Mouse (Mus musculus) CH12.LX (cell line): ENCODE results near the gene Esr1. TPM values are rescaled to one million over a fixed set of nuclear protein-coding genes. Genes with fewer than 3 reads are reported as not detected.

Experiments
- DNase-seq: peaks from one replicate; pipeline ENCODE4 v3.0.0-alpha.2; 2013; ENCODE audit errors: extremely low read depth
- H3K27ac ChIP-seq: 2 replicates; pipeline ENCODE4 v1.5.1; 2012; ENCODE audit warnings: low read depth, mild to moderate bottlenecking, control low read depth, moderate library complexity; ENCODE audit not compliant: insufficient read depth
- H3K27me3 ChIP-seq: replicated peaks from 2 replicates; pipeline ENCODE3; 2012; ENCODE audit warnings: inconsistent platforms
- H3K36me3 ChIP-seq, 2 experiments: replicated peaks in 1 of 2; 2 replicates each; pipeline versions ENCODE3 to v1.6.1; 2012; ENCODE audit warnings: inconsistent platforms in 1 of 2, low read length in 1 of 2, mild to moderate bottlenecking in 1 of 2, mixed read lengths in 1 of 2, moderate library complexity in 1 of 2; ENCODE audit not compliant: control insufficient read depth in 1 of 2, insufficient read depth in 1 of 2
- H3K4me1 ChIP-seq, 2 experiments: 2 replicates each; pipeline ENCODE4 v1.6.1; 2012; ENCODE audit warnings: inconsistent platforms in 1 of 2, moderate library complexity in 1 of 2; ENCODE audit not compliant: insufficient read depth in 2 of 2, control insufficient read depth in 1 of 2
- H3K4me2 ChIP-seq: 2 replicates; pipeline ENCODE4 v1.6.1; 2012; ENCODE audit warnings: low read depth, mild to moderate bottlenecking, control low read depth; ENCODE audit not compliant: poor library complexity, insufficient read depth, severe bottlenecking
- H3K4me3 ChIP-seq, 3 experiments: fragments of 150-350 bp in 1 of 3; sonication (generic) in 1 of 3; replicated peaks in 1 of 3; 2 replicates each; pipeline versions ENCODE3 to v1.5.1; 2011 to 2012; ENCODE audit warnings: low read depth in 2 of 3, low read length in 2 of 3, mild to moderate bottlenecking in 2 of 3, moderate library complexity in 2 of 3, control low read depth in 1 of 3, improper control_type of control experiment in 1 of 3, inconsistent platforms in 1 of 3, mixed read lengths in 1 of 3; ENCODE audit not compliant: poor library complexity in 1 of 3
- H3K79me2 ChIP-seq: replicated peaks from 2 replicates; pipeline ENCODE4 v1.6.1; 2012; ENCODE audit warnings: mild to moderate bottlenecking, moderate library complexity; ENCODE audit not compliant: control insufficient read depth, poor library complexity, insufficient read depth, severe bottlenecking; ENCODE audit errors: extremely low read depth
- H3K9ac ChIP-seq: 2 replicates; pipeline ENCODE4 v1.6.1; 2012; ENCODE audit warnings: low read depth, mild to moderate bottlenecking, control low read depth, moderate library complexity; ENCODE audit not compliant: insufficient read depth
- H3K9me3 ChIP-seq: replicated peaks from 2 replicates; pipeline ENCODE3; 2012; ENCODE audit warnings: low read length, inconsistent platforms, mixed read lengths
- BHLHE40 ChIP-seq: IDR thresholded peaks from 2 replicates; pipeline ENCODE4 v1.6.1; 2011; ENCODE audit warnings: mild to moderate bottlenecking, low read depth, low read length, improper control_type of control experiment
- CHD1 ChIP-seq: IDR thresholded peaks from 2 replicates; pipeline ENCODE4 v1.6.1; 2012; ENCODE audit warnings: low read depth, low read length, improper control_type of control experiment, inconsistent platforms
- CHD2 ChIP-seq: IDR thresholded peaks from 2 replicates; pipeline ENCODE4 v1.6.1; 2011; ENCODE audit warnings: low read length, improper control_type of control experiment
- CTCF ChIP-seq, 2 experiments: IDR thresholded peaks in 1 of 2; conservative IDR thresholded peaks in 1 of 2; 2 replicates each; pipeline ENCODE4 v1.5.1; 2011 to 2012; ENCODE audit warnings: low read depth in 2 of 2, low read length in 2 of 2, improper control_type of control experiment in 1 of 2, inconsistent platforms in 1 of 2, mild to moderate bottlenecking in 1 of 2, moderate library complexity in 1 of 2
- E2F4 ChIP-seq: IDR thresholded peaks from 2 replicates; pipeline ENCODE4 v1.6.1; 2011; ENCODE audit warnings: low read depth, low read length, improper control_type of control experiment; ENCODE audit not compliant: insufficient replicate concordance
- ETS1 ChIP-seq: conservative IDR thresholded peaks from 2 replicates; pipeline ENCODE4 v1.6.1; 2012; ENCODE audit warnings: low read depth, mild to moderate bottlenecking, inconsistent platforms, low read length, improper control_type of control experiment, moderate library complexity
- JUND ChIP-seq: conservative IDR thresholded peaks from 2 replicates; pipeline ENCODE4 v1.6.1; 2011; ENCODE audit warnings: low read depth, low read length, improper control_type of control experiment
- MAFK ChIP-seq: IDR thresholded peaks from 2 replicates; pipeline ENCODE4 v1.6.1; 2011; ENCODE audit warnings: low read length, improper control_type of control experiment; ENCODE audit not compliant: insufficient replicate concordance
- MAZ ChIP-seq: IDR thresholded peaks from 2 replicates; pipeline ENCODE4 v1.6.1; 2012; ENCODE audit warnings: low read depth, mild to moderate bottlenecking, inconsistent platforms, low read length, improper control_type of control experiment, moderate library complexity
- MEF2A ChIP-seq: IDR thresholded peaks from 2 replicates; pipeline ENCODE4 v1.6.1; 2014; ENCODE audit warnings: low read depth, mild to moderate bottlenecking, inconsistent platforms, low read length, improper control_type of control experiment, borderline replicate concordance
- NELFE ChIP-seq: IDR thresholded peaks from 2 replicates; pipeline ENCODE4 v1.6.1; 2011; ENCODE audit warnings: low read depth, low read length, improper control_type of control experiment
- NRF1 ChIP-seq: IDR thresholded peaks from 2 replicates; pipeline ENCODE4 v1.6.1; 2014; ENCODE audit warnings: low read depth, mild to moderate bottlenecking, inconsistent platforms, low read length, improper control_type of control experiment, moderate library complexity
- PAX5 ChIP-seq: IDR thresholded peaks from 2 replicates; pipeline ENCODE4 v1.6.1; 2012; ENCODE audit warnings: low read length, inconsistent platforms, mixed read lengths
- POLR2A ChIP-seq: IDR thresholded peaks from 2 replicates; pipeline ENCODE4 v1.6.1; 2011; ENCODE audit warnings: low read depth, mild to moderate bottlenecking, improper control_type of control experiment, low read length
- POLR2AphosphoS2 ChIP-seq: IDR thresholded peaks from 2 replicates; pipeline ENCODE4 v1.6.1; 2011; ENCODE audit warnings: low read depth, low read length, improper control_type of control experiment
- RAD21 ChIP-seq: IDR thresholded peaks from 2 replicates; pipeline ENCODE4 v1.6.1; 2011; ENCODE audit warnings: low read depth, mild to moderate bottlenecking, low read length, improper control_type of control experiment, moderate library complexity
- RCOR1 ChIP-seq: conservative IDR thresholded peaks from 2 replicates; pipeline ENCODE4 v1.6.1; 2012; ENCODE audit warnings: low read depth, mild to moderate bottlenecking, inconsistent platforms, low read length, improper control_type of control experiment
- SIN3A ChIP-seq: IDR thresholded peaks from 2 replicates; pipeline ENCODE4 v1.6.1; 2012; ENCODE audit warnings: low read length, improper control_type of control experiment, inconsistent platforms
- SMC3 ChIP-seq: IDR thresholded peaks from 2 replicates; pipeline ENCODE4 v1.6.1; 2011; ENCODE audit warnings: low read depth, low read length, improper control_type of control experiment
- TBP ChIP-seq: conservative IDR thresholded peaks from 2 replicates; pipeline ENCODE4 v1.6.1; 2011; ENCODE audit warnings: low read depth, low read length, improper control_type of control experiment
- TCF12 ChIP-seq: IDR thresholded peaks from 2 replicates; pipeline ENCODE4 v1.6.1; 2014; ENCODE audit warnings: low read depth, mild to moderate bottlenecking, inconsistent platforms, low read length, improper control_type of control experiment
- USF1 ChIP-seq: IDR thresholded peaks from 2 replicates; pipeline ENCODE4 v1.6.1; 2014; ENCODE audit warnings: low read depth, mild to moderate bottlenecking, inconsistent platforms, low read length, improper control_type of control experiment
- USF2 ChIP-seq: conservative IDR thresholded peaks from 2 replicates; pipeline ENCODE4 v1.6.1; 2011; ENCODE audit warnings: low read depth, low read length, improper control_type of control experiment
- ZC3H11A ChIP-seq: IDR thresholded peaks from 2 replicates; pipeline ENCODE4 v1.6.1; 2012; ENCODE audit warnings: low read depth, mild to moderate bottlenecking, inconsistent platforms, low read length, improper control_type of control experiment
- ZKSCAN1 ChIP-seq: IDR thresholded peaks from 2 replicates; pipeline ENCODE4 v1.6.1; 2012; ENCODE audit warnings: low read depth, inconsistent platforms, low read length, improper control_type of control experiment, borderline replicate concordance
- dilution Hi-C: fragments of 300-500 bp; cut with MboI; formaldehyde crosslinking; loops from 2 replicates; pipeline ENCODE4 v1.14.3; 2020; ENCODE audit warnings: low sequenced_read_pairs; ENCODE audit not compliant: extremely low pct_unique_long_range_greater_than_20kb, extremely low pct_ligation_motif_present
- in situ Hi-C: fragments of 300-500 bp; cut with MboI; formaldehyde crosslinking; loops from 3 replicates; pipeline ENCODE4 v1.14.3; 2019; ENCODE audit warnings: low sequenced_read_pairs, low pct_ligation_motif_present, low pct_unique_long_range_greater_than_20kb, mixed read lengths
- polyA plus RNA-seq: library from polyadenylated mRNA; unstranded; fragments of >175 nt; gene quantifications from 2 replicates; pipeline ENCODE4 v1.2.1, GENCODE M21; 2012; ENCODE audit warnings: low read depth; ENCODE audit not compliant: insufficient read length
- total RNA-seq, 2 experiments: library from RNA; depleted of rRNA; stranded (reverse); fragments of 300-350 nt in 1 of 2; fragments of >200 nt in 1 of 2; gene quantifications; 2 replicates each; pipeline ENCODE4 v1.2.3; 2012 to 2014

Gene Esr1
- total and polyA plus RNA-seq, 3 experiments, result 0.63 to 1.0 (median 0.64) TPM

- dilution Hi-C loops, result no loop called here
- TF ChIP-seq BHLHE40 (no peak), USF1 (no peak), TBP (no peak), ETS1 (no peak), E2F4 (no peak), POLR2A (no peak), MAFK (no peak), SMC3 (no peak), CHD1 (no peak), SIN3A (no peak), RCOR1 (no peak), CHD2 (no peak), POLR2AphosphoS2 (no peak), MAZ (no peak), CTCF (conservative IDR thresholded peaks at IDR 0.05 in 1 of 2, IDR thresholded peaks at IDR 0.05 in 1 of 2; ENCODE audit: low read depth in 2 of 2, low read length in 2 of 2) (no peak), TCF12 (no peak)
- no peak for DNase-seq
- no peak overlapping the region for H3K4me2 ChIP-seq
- no peak overlapping the region for H3K9ac ChIP-seq
- H3K27ac ChIP-seq, result no peak overlapping the region
- H3K27me3 ChIP-seq, result no peaks in the 10 kb centered on the region
- H3K4me3 ChIP-seq, result no peak overlapping the region
- H3K4me1 ChIP-seq, result no peaks in the 10 kb centered on the region
- peaks cover 0 to 19% of the 10 kb centered on the region in 2 experiments for H3K36me3 ChIP-seq
- no peaks in the 10 kb centered on the region for H3K79me2 ChIP-seq
- no peaks in the 10 kb centered on the region for H3K9me3 ChIP-seq
- in situ Hi-C loops, result no loop called here
These were observed 416.9 kb downstream of the Esr1 start for GRCm38 (mm10) chr10:5028301-5028700.

- Histone ChIP-seq H3K4me1 (no peaks in the 10 kb centered on the region), H3K4me3 (no peak overlapping the region), H3K9ac (no peak overlapping the region), H3K4me2 (no peak overlapping the region), H3K9me3 (no peaks in the 10 kb centered on the region), H3K27me3 (no peaks in the 10 kb centered on the region), H3K36me3 (peaks cover 0 to 21% of the 10 kb centered on the region in 2 experiments), H3K79me2 (no peaks in the 10 kb centered on the region), H3K27ac (no peak overlapping the region)
- in situ Hi-C loops (no loop called here), dilution Hi-C loops (no loop called here)
- no peak for DNase-seq
- TF ChIP-seq ZC3H11A, result no peak
- TF ChIP-seq RCOR1, result no peak
- no peak for TF ChIP-seq SIN3A
- TF ChIP-seq USF2, result no peak
- no peak for TF ChIP-seq SMC3
- no peak for TF ChIP-seq RAD21
- TF ChIP-seq TCF12, result no peak
- TF ChIP-seq TBP, result no peak
- TF ChIP-seq ZKSCAN1, result no peak
- TF ChIP-seq PAX5, result no peak
- no peak for TF ChIP-seq NELFE
- TF ChIP-seq MEF2A, result no peak
- TF ChIP-seq JUND, result no peak
- no peak for TF ChIP-seq POLR2AphosphoS2
- no peak for TF ChIP-seq NRF1
- no peak for TF ChIP-seq CHD1
- TF ChIP-seq USF1, result no peak
These were observed 417.8 kb downstream of the Esr1 start for GRCm38 (mm10) chr10:5029161-5029560.
